Mouse (Mus musculus): ENCODE results near the gene Polr3b. TPM values are rescaled to one million over a fixed set of nuclear protein-coding genes. Genes with fewer than 3 reads are reported as not detected.

Gene Polr3b
- polyA plus RNA-seq, 1 experiment from 2014 or later: 13.5 TPM

DNA sequence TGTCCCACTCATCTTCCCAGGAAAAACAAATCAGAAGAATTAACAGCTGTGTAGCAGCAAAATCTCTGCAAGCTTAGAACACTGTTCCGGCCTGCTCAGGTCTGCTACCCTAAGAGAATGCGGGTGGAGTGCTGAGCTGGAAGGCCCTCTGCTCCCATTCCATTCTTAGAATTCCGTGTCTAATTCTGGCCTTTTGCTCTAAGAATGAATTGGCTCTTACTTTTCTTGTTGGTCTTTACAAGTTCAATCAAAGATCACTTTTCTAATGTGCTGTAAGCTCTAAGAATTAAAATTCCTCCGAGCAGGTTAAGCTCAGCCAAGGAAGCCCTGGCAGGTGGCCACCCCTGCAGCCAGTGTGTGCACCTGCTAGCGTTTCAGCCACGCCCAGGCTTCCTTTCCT, 90.4 kb downstream of the Polr3b start:
- Histone ChIP-seq H3K4me2 (no peak overlapping the region), H3K36me3 (peaks cover 5% of the 10 kb centered on the region; the same call in 1 of the 2 replicates), H3K9me3 (replicated peaks) (no peaks in the 10 kb centered on the region), H3K9ac (replicated peaks) (no peak overlapping the region), H3K27ac (replicated peaks) (no peak overlapping the region), H3K27me3 (replicated peaks) (no peaks in the 10 kb centered on the region), H3K4me1 (peaks cover 45% of the 10 kb centered on the region), H3K4me3 (replicated peaks) (no peak overlapping the region)
- no peak for ATAC-seq (ENCODE audit: low FRiP score)
- 42% methylated on average over 6 of the region's 6 CpGs for WGBS

DNA sequence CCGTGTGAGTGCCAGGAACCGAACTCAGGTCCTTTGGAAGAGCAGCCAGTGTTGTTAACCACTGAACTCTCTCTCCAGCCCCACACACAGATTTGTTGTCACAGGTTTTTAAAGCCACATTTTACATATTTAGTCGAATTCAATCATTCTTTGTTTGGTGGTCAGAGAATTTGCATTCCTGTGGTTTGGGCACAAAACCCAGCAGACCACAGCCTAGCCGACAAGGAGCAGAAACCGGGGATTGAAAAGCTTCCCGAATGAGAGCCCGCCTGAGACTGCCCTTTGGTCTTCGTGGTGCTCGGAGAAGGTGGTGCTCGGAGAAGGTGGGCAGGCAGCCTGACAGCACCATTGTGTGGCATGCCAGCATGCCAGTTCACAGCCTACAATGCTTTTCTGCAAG, 91.0 kb downstream of the Polr3b start:
- no peak for ATAC-seq (ENCODE audit: low FRiP score)
- Histone ChIP-seq H3K4me3 (replicated peaks) (no peak overlapping the region), H3K9me3 (replicated peaks) (no peaks in the 10 kb centered on the region), H3K36me3 (peaks cover 5% of the 10 kb centered on the region; the same call in 1 of the 2 replicates), H3K9ac (replicated peaks) (no peak overlapping the region), H3K4me2 (no peak overlapping the region), H3K27ac (replicated peaks) (no peak overlapping the region), H3K4me1 (peaks cover 41% of the 10 kb centered on the region), H3K27me3 (replicated peaks) (no peaks in the 10 kb centered on the region)
- WGBS: 61% methylated on average over 10 of the region's 10 CpGs

DNA sequence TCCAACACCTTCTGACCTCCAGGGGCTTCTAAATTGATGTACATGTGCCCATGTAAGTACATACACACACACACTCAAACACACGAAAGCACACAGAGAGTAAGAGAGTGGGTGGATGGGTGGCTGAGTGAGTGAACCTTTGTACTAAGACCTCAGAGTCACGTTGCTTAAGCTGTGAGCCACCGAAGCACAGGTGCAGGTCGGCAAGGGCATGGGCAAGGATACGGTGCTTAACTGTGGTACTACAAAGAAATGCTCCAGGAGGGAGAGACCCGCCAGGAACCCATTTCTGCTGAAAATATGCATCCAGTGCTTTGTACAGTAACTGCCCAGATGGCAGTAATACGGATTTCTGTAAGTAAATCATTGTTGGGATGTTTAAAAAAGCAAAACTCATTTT, 93.5 kb downstream of the Polr3b start:
- no peaks in the 10 kb centered on the region for H3K27me3 ChIP-seq (replicated peaks)
- no peak for ATAC-seq (ENCODE audit: low FRiP score)
- WGBS: 85% methylated on average over 7 of the region's 7 CpGs
- no peak overlapping the region for H3K9ac ChIP-seq (replicated peaks)
- no peak overlapping the region for H3K4me2 ChIP-seq
- H3K36me3 ChIP-seq: peaks cover 11% of the 10 kb centered on the region
- H3K9me3 ChIP-seq (replicated peaks): no peaks in the 10 kb centered on the region
- H3K4me1 ChIP-seq: peaks cover 30% of the 10 kb centered on the region
- H3K27ac ChIP-seq (replicated peaks): no peak overlapping the region
- no peak overlapping the region for H3K4me3 ChIP-seq (replicated peaks)

DNA sequence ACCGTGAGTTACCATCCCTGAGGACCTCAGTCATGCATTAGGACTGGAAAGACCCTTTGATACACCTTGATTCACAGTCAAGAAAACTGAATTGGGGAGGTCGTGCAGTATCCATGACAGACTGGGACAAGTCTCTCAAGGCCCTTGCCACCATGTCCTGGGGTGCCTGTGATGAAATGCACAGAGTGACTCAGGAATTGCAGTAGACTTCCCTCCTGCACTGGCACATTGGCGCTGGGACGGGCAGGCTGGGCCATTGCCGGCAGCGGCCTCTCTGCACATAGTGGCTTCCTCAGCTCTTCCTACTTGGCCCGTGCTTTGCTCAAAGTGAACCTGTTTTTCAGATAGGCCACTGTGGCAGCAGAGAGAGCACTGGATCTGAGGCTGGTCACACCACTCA, 94.5 kb downstream of the Polr3b start:
- Histone ChIP-seq H3K4me2 (no peak overlapping the region), H3K27me3 (replicated peaks) (no peaks in the 10 kb centered on the region), H3K9ac (replicated peaks) (no peak overlapping the region), H3K36me3 (peaks cover 15% of the 10 kb centered on the region), H3K4me1 (peaks cover 22% of the 10 kb centered on the region), H3K9me3 (replicated peaks) (no peaks in the 10 kb centered on the region), H3K4me3 (replicated peaks) (no peak overlapping the region), H3K27ac (replicated peaks) (no peak overlapping the region)
- 95% methylated on average over 7 of the region's 7 CpGs for WGBS
- ATAC-seq (ENCODE audit: low FRiP score): no peak

DNA sequence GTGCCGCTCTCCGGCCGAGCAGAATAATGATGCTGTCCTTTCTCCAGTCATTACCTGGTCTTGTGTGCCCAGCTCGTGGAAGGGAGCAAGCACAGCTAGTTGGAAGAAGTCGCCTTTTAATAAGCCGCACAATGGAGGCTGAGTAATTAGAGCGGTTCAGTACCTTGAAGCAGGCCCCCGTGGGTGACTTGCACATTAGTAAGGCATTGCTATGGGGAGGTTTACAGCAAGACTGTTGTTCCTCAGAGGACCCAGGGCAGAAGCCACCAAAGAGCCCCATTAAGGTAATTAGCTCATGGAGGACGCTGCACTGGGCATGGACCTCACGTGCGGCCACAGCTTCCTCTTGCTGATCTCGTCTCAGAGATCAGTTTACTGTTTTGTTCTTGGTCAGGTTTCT, 100.6 kb downstream of the Polr3b start:
- WGBS: 43% methylated on average over 12 of the region's 12 CpGs
- no peak overlapping the region for H3K27ac ChIP-seq (replicated peaks)
- H3K36me3 ChIP-seq: peaks cover 17% of the 10 kb centered on the region
- H3K9ac ChIP-seq (replicated peaks): no peak overlapping the region
- peaks cover 5% of the 10 kb centered on the region; the same call in 1 of the 2 replicates for H3K4me1 ChIP-seq
- no peak overlapping the region for H3K4me2 ChIP-seq
- no peak overlapping the region for H3K4me3 ChIP-seq (replicated peaks)
- no peak for ATAC-seq (ENCODE audit: low FRiP score)
- H3K27me3 ChIP-seq (replicated peaks): no peaks in the 10 kb centered on the region
- no peaks in the 10 kb centered on the region for H3K9me3 ChIP-seq (replicated peaks)

DNA sequence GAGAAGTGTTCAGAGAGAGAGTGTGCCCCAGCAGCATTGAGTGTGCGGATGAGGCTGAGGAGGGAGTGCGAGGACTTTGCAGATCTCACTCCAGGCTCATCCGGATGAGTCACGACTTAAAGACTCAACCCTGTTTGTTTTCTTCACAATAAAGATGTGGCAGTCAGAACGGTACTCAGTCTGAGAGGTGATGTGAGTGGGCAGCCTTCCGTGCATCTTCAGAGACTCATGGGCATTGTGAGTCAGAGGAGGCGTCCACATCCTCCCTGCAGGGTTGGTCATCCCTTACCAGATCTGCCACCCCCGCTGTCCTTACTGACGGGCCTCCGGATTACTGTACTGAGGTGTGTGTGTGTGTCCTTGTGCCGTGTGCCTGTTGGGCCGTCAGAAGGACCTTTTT, 104.9 kb downstream of the Polr3b start:
- H3K9ac ChIP-seq (replicated peaks): no peak overlapping the region
- no peaks in the 10 kb centered on the region for H3K27me3 ChIP-seq (replicated peaks)
- ATAC-seq (ENCODE audit: low FRiP score): no peak
- H3K9me3 ChIP-seq (replicated peaks): no peaks in the 10 kb centered on the region
- no peak overlapping the region for H3K4me3 ChIP-seq (replicated peaks)
- H3K27ac ChIP-seq (replicated peaks): no peak overlapping the region
- no peak overlapping the region for H3K4me2 ChIP-seq
- WGBS: 93% methylated on average over 12 of the region's 12 CpGs
- peaks cover 7% of the 10 kb centered on the region for H3K36me3 ChIP-seq
- H3K4me1 ChIP-seq: peaks cover 5% of the 10 kb centered on the region; the same call in 1 of the 2 replicates

DNA sequence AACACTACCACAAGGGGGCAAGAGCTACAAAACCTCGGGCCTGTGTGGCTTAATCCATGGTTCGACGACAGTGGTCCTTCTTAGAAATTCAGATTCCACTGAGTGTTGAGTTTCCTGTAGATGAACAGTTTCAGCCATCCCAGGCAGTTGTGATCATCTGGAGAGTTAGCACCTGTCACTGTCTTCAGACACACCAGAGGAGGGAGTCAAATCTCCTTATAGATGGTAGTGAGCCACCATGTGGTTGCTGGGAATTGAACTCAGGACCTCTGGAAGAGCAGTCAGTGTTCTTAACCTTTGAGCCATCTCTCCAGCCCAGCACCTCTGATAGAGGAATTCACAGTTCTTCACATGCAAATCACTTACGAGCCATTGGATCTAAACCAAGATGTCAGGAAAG, 105.7 kb downstream of the Polr3b start:
- no peaks in the 10 kb centered on the region for H3K9me3 ChIP-seq (replicated peaks)
- peaks cover 7% of the 10 kb centered on the region for H3K36me3 ChIP-seq
- 86% methylated on average over 4 of the region's 4 CpGs for WGBS
- H3K4me3 ChIP-seq (replicated peaks): no peak overlapping the region
- H3K9ac ChIP-seq (replicated peaks): no peak overlapping the region
- H3K27ac ChIP-seq (replicated peaks): no peak overlapping the region
- no peaks in the 10 kb centered on the region for H3K4me1 ChIP-seq
- no peak overlapping the region for H3K4me2 ChIP-seq
- no peak for ATAC-seq (ENCODE audit: low FRiP score)
- H3K27me3 ChIP-seq (replicated peaks): no peaks in the 10 kb centered on the region

DNA sequence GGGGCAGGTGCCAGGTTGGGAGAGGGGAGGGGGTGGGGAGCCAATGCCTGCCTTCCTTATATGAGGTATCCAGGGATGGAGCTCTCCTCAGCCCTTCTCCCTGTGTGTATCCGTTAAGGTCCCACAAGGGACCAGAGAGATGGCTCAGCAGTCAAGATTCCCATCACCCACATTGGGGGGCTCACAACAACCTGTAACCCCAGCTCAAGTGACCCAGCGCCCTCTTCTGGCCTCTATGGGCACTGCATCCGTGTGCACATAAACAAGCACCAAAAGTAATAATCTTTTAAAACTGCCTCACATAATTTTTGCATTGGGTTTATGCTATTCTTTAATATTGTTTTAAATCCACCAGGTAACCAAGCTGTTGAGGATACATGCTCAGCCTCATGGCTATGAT, 108.0 kb downstream of the Polr3b start:
- Histone ChIP-seq H3K4me1 (peaks cover 3% of the 10 kb centered on the region; the same call in 1 of the 2 replicates), H3K27ac (replicated peaks) (no peak overlapping the region), H3K4me3 (replicated peaks) (no peak overlapping the region), H3K27me3 (replicated peaks) (no peaks in the 10 kb centered on the region), H3K36me3 (peaks cover 7% of the 10 kb centered on the region), H3K4me2 (no peak overlapping the region), H3K9ac (replicated peaks) (no peak overlapping the region), H3K9me3 (replicated peaks) (no peaks in the 10 kb centered on the region)
- WGBS: 75% methylated on average over 3 of the region's 3 CpGs
- no peak for ATAC-seq (ENCODE audit: low FRiP score)

DNA sequence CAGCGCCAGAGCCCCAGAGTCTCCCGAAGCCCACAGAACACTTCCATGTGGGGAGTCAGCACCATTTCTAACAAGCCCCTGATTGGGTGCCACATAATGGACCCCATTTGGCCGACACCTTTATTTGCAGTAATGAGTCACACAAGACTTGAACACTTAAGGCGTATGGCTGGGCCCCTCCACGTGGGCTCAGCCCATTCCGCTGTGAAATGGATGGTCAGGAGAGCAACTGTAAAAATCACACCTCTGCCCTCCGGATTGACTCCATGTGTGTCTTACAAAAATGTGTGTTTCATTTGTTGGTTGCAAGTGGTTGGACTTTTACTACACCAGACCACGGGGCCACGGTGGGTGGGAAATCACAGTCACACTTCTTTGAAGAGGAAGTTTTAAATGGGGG, 108.9 kb downstream of the Polr3b start:
- Histone ChIP-seq H3K4me3 (replicated peaks) (no peak overlapping the region), H3K27ac (replicated peaks) (no peak overlapping the region), H3K9me3 (replicated peaks) (no peaks in the 10 kb centered on the region), H3K27me3 (replicated peaks) (no peaks in the 10 kb centered on the region), H3K4me1 (peaks cover 3% of the 10 kb centered on the region; the same call in 1 of the 2 replicates), H3K4me2 (no peak overlapping the region), H3K36me3 (peaks cover 7% of the 10 kb centered on the region), H3K9ac (replicated peaks) (no peak overlapping the region)
- ATAC-seq (ENCODE audit: low FRiP score): no peak
- 89% methylated on average over 9 of the region's 9 CpGs for WGBS

DNA sequence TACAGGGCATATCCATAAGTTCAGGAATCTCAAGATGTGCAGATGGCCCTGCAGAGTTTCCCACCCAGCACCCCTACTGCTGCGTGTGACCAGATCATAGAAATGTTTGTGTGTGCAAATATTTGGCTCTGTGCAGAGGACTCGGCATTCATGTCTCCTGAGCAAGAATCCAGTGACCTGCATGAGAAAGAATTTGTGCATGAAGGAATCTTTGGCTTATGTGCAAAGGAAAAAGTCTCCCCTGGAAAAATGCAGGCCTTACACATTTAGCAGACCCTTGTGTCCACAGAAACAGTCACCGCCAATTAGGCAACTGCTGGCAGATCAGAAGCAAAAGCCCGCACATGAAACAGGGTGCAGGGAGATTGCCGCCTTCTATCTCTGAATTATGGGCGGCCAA, 111.4 kb downstream of the Polr3b start:
- Histone ChIP-seq H3K9ac (replicated peaks) (no peak overlapping the region), H3K36me3 (no peaks in the 10 kb centered on the region), H3K9me3 (replicated peaks) (no peaks in the 10 kb centered on the region), H3K4me3 (replicated peaks) (no peak overlapping the region), H3K4me2 (no peak overlapping the region), H3K4me1 (peaks cover 3% of the 10 kb centered on the region; the same call in 1 of the 2 replicates), H3K27ac (replicated peaks) (no peak overlapping the region), H3K27me3 (replicated peaks) (no peaks in the 10 kb centered on the region)
- ATAC-seq (ENCODE audit: low FRiP score): no peak
- 60% methylated on average over 6 of the region's 6 CpGs for WGBS

DNA sequence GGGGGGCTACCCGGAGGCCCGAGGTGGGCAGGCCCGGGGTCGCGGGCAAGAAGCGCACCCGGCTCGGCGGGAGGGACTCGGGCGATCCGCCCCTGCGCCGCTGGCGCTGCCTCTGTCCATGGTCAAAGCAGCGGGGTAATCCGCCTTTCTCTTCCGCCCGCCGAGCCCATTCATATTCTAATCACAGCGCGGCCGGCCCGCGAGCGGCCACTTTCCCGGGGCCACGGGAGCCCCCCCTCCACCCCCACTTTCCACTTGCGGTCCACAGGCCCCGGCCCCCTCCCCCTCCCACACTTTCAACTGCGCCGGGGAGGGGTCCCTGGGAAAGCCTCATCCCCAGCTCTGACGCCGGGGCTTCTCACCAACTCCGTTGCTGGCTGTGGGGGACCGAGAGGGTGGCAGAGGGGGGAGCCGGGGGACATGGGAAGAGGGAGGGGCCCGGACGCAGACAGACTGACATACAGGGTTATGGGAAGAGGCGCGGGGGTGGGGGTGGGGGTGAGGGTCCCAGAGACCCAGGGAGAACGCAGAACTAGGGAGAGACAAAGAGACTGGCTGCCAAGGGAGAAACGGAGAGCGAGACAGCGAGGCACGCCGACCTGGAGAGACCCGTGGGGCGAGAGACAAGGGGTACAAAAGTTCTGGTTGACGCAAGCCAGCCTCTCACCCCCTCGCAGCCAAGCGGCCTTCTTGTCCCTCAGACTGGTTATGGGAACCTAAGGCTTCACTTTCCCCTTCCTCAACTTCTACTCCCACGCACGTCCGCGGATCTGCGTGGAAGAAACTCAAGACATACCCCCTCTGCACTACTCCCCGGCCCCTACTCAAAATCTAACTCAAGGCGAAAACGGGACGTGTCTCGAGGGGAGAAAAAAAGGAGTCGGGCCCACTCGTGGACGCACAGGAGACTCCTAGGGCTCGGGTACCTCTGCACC, 133.0 kb downstream of the Polr3b start:
- H3K4me1 ChIP-seq: peaks cover 54% of the 10 kb centered on the region
- ATAC-seq (ENCODE audit: low FRiP score): peak; percentile 72
- no peaks in the 10 kb centered on the region for H3K36me3 ChIP-seq
- H3K27me3 ChIP-seq (replicated peaks): peaks cover 55% of the 10 kb centered on the region
- peak overlapping the region; percentile 44 for H3K4me3 ChIP-seq (replicated peaks)
- WGBS: under 1% methylated on average over 65 of the region's 66 CpGs
- peak overlapping the region; percentile 40 for H3K9ac ChIP-seq (replicated peaks)
- peak overlapping the region; percentile 87 for H3K4me2 ChIP-seq
- H3K27ac ChIP-seq (replicated peaks): peak overlapping the region; percentile 85
- H3K9me3 ChIP-seq (replicated peaks): no peaks in the 10 kb centered on the region

DNA sequence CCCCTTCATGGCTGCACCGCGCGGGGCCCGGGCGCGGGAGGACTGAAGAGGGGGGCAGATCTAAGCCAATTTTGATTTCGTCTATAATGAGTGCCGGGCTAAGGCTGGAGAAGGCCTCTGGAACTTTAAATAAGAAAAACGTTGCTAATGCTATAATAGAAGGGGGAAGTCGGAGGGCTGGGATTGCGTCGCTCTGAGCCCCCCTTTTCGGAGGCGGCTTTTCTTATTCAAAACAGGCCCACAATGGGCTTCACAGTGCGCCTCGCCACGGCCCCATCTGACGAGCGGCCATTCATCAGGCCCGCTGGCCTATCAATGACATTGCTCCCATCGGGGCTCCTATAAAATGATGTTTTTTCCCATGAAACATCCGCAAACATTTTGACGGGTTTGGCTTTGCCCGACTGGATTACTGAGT, 133.7 kb downstream of the Polr3b start, which contains the start of gene Rfx4:
Rfx4 (plus strand) TSS at position 277 of the 418 bp plus-strand sequence.
- Histone ChIP-seq H3K9ac (replicated peaks) (peak within 1 kb of the TSS; percentile 40), H3K27me3 (replicated peaks) (peaks cover 59% of the 10 kb centered on the region), H3K4me1 (peaks cover 60% of the 10 kb centered on the region), H3K27ac (replicated peaks) (peak within 1 kb of the TSS; percentile 85), H3K4me3 (replicated peaks) (peak within 1 kb of the TSS; percentile 44), H3K9me3 (replicated peaks) (no peaks in the 10 kb centered on the region), H3K36me3 (no peaks in the 10 kb centered on the region), H3K4me2 (peak within 1 kb of the TSS; percentile 87)
- under 1% methylated on average over 24 of the region's 24 CpGs for WGBS
- peak; percentile 55 for ATAC-seq (ENCODE audit: low FRiP score)

Measured in neural tube, embryonic 15.5 days (tissue).